Mouse (Mus musculus) hindbrain, postnatal 0 days (tissue): Measurements from ENCODE around the gene Map4k5. TPM values are rescaled to one million over a fixed set of nuclear protein-coding genes. Genes with fewer than 3 reads are reported as not detected.

Experiments
- ATAC-seq: fragments of 200-750 bp; cut with Nextera tagmentation; 2 replicates; pipeline ENCODE4 v1.8.0; 2017; ENCODE audit warnings: mild to moderate bottlenecking, moderate TSS enrichment, moderate library complexity
- DNase-seq: peaks from one replicate; pipeline ENCODE4 v3.0.0-alpha.2; 2015; ENCODE audit warnings: low spot score
- H3K27ac ChIP-seq: fragments of 300-500 bp; sonication (generic); 2 replicates; pipeline ENCODE4 v1.5.1; 2014; ENCODE audit warnings: mild to moderate bottlenecking
- H3K27me3 ChIP-seq: fragments of 300-500 bp; sonication (generic); 2 replicates; pipeline ENCODE4 v1.6.1; 2014; ENCODE audit warnings: low read length, mixed read lengths; ENCODE audit not compliant: insufficient read depth
- H3K36me3 ChIP-seq: fragments of 300-500 bp; sonication (generic); 2 replicates; pipeline ENCODE4 v1.6.1; 2014; ENCODE audit warnings: low read length, mixed read lengths; ENCODE audit not compliant: insufficient read depth
- H3K4me1 ChIP-seq: fragments of 300-500 bp; sonication (generic); 2 replicates; pipeline ENCODE4 v1.6.1; 2014; ENCODE audit warnings: antibody characterized with exemption, low read length, mixed read lengths; ENCODE audit not compliant: insufficient read depth
- H3K4me2 ChIP-seq: fragments of 300-500 bp; sonication (generic); 2 replicates; pipeline ENCODE4 v1.6.1; 2014; ENCODE audit warnings: low read depth, mild to moderate bottlenecking, low read length, moderate library complexity, mixed read lengths
- H3K4me3 ChIP-seq: fragments of 300-500 bp; sonication (generic); 2 replicates; pipeline ENCODE4 v1.5.1; 2014; ENCODE audit warnings: low read length
- H3K9ac ChIP-seq: fragments of 300-500 bp; sonication (generic); replicated peaks from 2 replicates; pipeline ENCODE4 v1.6.1; 2014; ENCODE audit warnings: mild to moderate bottlenecking, low read length, moderate library complexity, mixed read lengths
- H3K9me3 ChIP-seq: fragments of 300-500 bp; sonication (generic); 2 replicates; pipeline ENCODE4 v1.6.1; 2016; ENCODE audit warnings: low read length, mixed read lengths
- CTCF ChIP-seq: IDR thresholded peaks from 2 replicates; pipeline ENCODE4 v1.5.1; 2016; ENCODE audit warnings: antibody characterized with exemption, control low read depth, low read depth
- WGBS: fragments of 180-500 bp; shearing (Covaris S2); extraction: QIAGEN DNeasy Blood & Tissue Kit; methylation state at CpG from one replicate; pipeline ENCODE4 v1.1.7; 2014; 5-methylcytosine and 5-hydroxymethylcytosine counted together
- polyA plus RNA-seq: library from polyadenylated mRNA; unstranded; fragments of >200 nt; fragmentation: Nextera tagmentation; extraction: Ambion mirVana; gene quantifications from 2 replicates; pipeline ENCODE4 v1.2.1, GENCODE M21; 2015
- total RNA-seq: library from RNA; depleted of rRNA; stranded (reverse); fragments of >200 nt; gene quantifications from 2 replicates; pipeline ENCODE4 v1.2.3, GENCODE M21; 2014

Map4k5 gene
- total and polyA plus RNA-seq, 2 experiments from 2014 or later: 17.1 to 32.3 TPM

GRCm38 (mm10) chr12:69879739-69880138 lies 13.3 kb downstream of the Map4k5 start:
- Histone ChIP-seq H3K27ac (no peak overlapping the region; the same call in 1 of the 2 replicates), H3K27me3 (no peaks in the 10 kb centered on the region), H3K4me2 (no peak overlapping the region), H3K4me1 (peaks cover 9% of the 10 kb centered on the region; the same call in 1 of the 2 replicates), H3K36me3 (no peaks in the 10 kb centered on the region), H3K9me3 (no peaks in the 10 kb centered on the region), H3K9ac (no peak overlapping the region), H3K4me3 (no peak overlapping the region)
- TF ChIP-seq CTCF: no peak
- DNase-seq: no peak
- ATAC-seq: no peak
- WGBS: 14% methylated on average over 6 of the region's 6 CpGs

GRCm38 (mm10) chr12:69879172-69879665 lies 13.8 kb downstream of the Map4k5 start:
- Histone ChIP-seq H3K4me3 (no peak overlapping the region), H3K9ac (no peak overlapping the region), H3K27me3 (no peaks in the 10 kb centered on the region), H3K4me1 (peaks cover 9% of the 10 kb centered on the region; the same call in 1 of the 2 replicates), H3K9me3 (no peaks in the 10 kb centered on the region), H3K36me3 (no peaks in the 10 kb centered on the region), H3K4me2 (no peak overlapping the region), H3K27ac (no peak overlapping the region; the same call in 1 of the 2 replicates)
- WGBS: 11% methylated on average over 4 of the region's 4 CpGs
- TF ChIP-seq CTCF: no peak
- no peak for DNase-seq
- no peak for ATAC-seq

- Histone ChIP-seq H3K27ac (no peak overlapping the region), H3K9ac (no peak overlapping the region), H3K4me2 (no peak overlapping the region), H3K4me3 (no peak overlapping the region), H3K4me1 (peaks cover 9% of the 10 kb centered on the region; the same call in 1 of the 2 replicates), H3K9me3 (no peaks in the 10 kb centered on the region), H3K27me3 (no peaks in the 10 kb centered on the region), H3K36me3 (no peaks in the 10 kb centered on the region)
- TF ChIP-seq CTCF: no peak
- 90% methylated on average over 9 of the region's 9 CpGs for WGBS
- ATAC-seq (no peak), DNase-seq (no peak)
These were observed 15.1 kb downstream of the Map4k5 start for GRCm38 (mm10) chr12:69877842-69878363.

- Histone ChIP-seq H3K36me3 (no peaks in the 10 kb centered on the region), H3K27me3 (no peaks in the 10 kb centered on the region), H3K4me2 (no peak overlapping the region), H3K9me3 (no peaks in the 10 kb centered on the region), H3K4me1 (no peaks in the 10 kb centered on the region), H3K27ac (no peak overlapping the region), H3K9ac (no peak overlapping the region), H3K4me3 (no peak overlapping the region)
- TF ChIP-seq CTCF: no peak
- ATAC-seq (no peak), DNase-seq (no peak)
- 94% methylated on average over 5 of the region's 5 CpGs for WGBS
These were observed 21.4 kb downstream of the Map4k5 start for GRCm38 (mm10) chr12:69871632-69872031.

- no peak overlapping the region for H3K27ac ChIP-seq
- H3K27me3 ChIP-seq: no peaks in the 10 kb centered on the region
- no peak overlapping the region for H3K4me2 ChIP-seq
- no peaks in the 10 kb centered on the region for H3K36me3 ChIP-seq
- DNase-seq (no peak), ATAC-seq (no peak)
- WGBS: 90% methylated on average over 5 of the region's 5 CpGs
- no peaks in the 10 kb centered on the region for H3K9me3 ChIP-seq
- H3K4me1 ChIP-seq: 0 out of 2 replicates have a peak, but pooled peaks cover 3% of the 10 kb centered on the region
- H3K4me3 ChIP-seq: no peak overlapping the region
- TF ChIP-seq CTCF: no peak
- no peak overlapping the region for H3K9ac ChIP-seq
These were observed 25.7 kb downstream of the Map4k5 start for GRCm38 (mm10) chr12:69867338-69867737.

GRCm38 (mm10) chr12:69864164-69864692 lies 28.8 kb downstream of the Map4k5 start:
- no peaks in the 10 kb centered on the region for H3K27me3 ChIP-seq
- H3K36me3 ChIP-seq: no peaks in the 10 kb centered on the region
- DNase-seq (no peak), ATAC-seq (no peak)
- no peak overlapping the region; the same call in 1 of the 2 replicates for H3K27ac ChIP-seq
- no peaks in the 10 kb centered on the region for H3K9me3 ChIP-seq
- H3K4me3 ChIP-seq: no peak overlapping the region
- H3K9ac ChIP-seq: no peak overlapping the region
- no peak overlapping the region for H3K4me2 ChIP-seq
- TF ChIP-seq CTCF: no peak
- H3K4me1 ChIP-seq: 0 out of 2 replicates have a peak, but pooled peaks cover 3% of the 10 kb centered on the region
- WGBS: 46% methylated on average over 4 of the region's 4 CpGs

GRCm38 (mm10) chr12:69863505-69863904 lies 29.5 kb downstream of the Map4k5 start:
- Histone ChIP-seq H3K27ac (no peak overlapping the region), H3K4me2 (no peak overlapping the region), H3K9me3 (no peaks in the 10 kb centered on the region), H3K36me3 (no peaks in the 10 kb centered on the region), H3K9ac (no peak overlapping the region), H3K4me3 (no peak overlapping the region), H3K4me1 (0 out of 2 replicates have a peak, but pooled peaks cover 3% of the 10 kb centered on the region), H3K27me3 (no peaks in the 10 kb centered on the region)
- WGBS: 83% methylated on average over 5 of the region's 5 CpGs
- ATAC-seq: no peak
- no peak for DNase-seq
- TF ChIP-seq CTCF: no peak
